Mouse (Mus musculus): ENCODE results near the gene Pla2g2e. TPM values are rescaled to one million over a fixed set of nuclear protein-coding genes. Genes with fewer than 3 reads are reported as not detected.

Pla2g2e gene
- polyA plus RNA-seq, 1 experiment from 2014 or later = not detected

DNA sequence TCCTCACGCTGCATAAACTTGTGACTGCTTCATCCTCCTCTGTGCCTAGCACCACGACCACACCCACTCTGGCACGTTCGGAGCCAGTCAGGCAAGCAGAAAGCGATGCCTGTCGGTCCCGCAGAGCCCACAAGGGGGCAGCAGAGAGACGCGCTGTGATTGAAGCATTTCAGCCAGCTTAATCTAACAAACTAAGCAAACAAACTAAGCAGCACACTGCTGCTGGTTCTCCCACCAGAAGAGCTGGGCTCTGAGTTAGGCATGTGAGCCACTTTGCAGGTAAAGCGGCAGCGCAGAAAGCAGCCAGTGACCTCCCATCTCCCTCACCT lies 44.4 kb downstream of the Pla2g2e start:
- ATAC-seq (replicated peaks; ENCODE audit: low FRiP score) (peak; percentile 39; the same call in 1 of the 2 replicates), DNase-seq (ENCODE audit: low spot score) (peak; percentile 88)
- no peaks in the 10 kb centered on the region for H3K36me3 ChIP-seq (ENCODE audit: control insufficient read depth, insufficient read depth, low read length)
- H3K27me3 ChIP-seq (replicated peaks; ENCODE audit: control insufficient read depth, insufficient read depth, low read length) = peaks cover 7% of the 10 kb centered on the region
- WGBS = 4% methylated on average over 11 of the region's 11 CpGs
- H3K4me1 ChIP-seq (replicated peaks; ENCODE audit: control insufficient read depth, insufficient read depth, low read length) = no peaks in the 10 kb centered on the region
- no peak overlapping the region for H3K4me3 ChIP-seq (ENCODE audit: low read depth, low read length)
- H3K9ac ChIP-seq (ENCODE audit: low read depth, low read length) = no peak overlapping the region
- no peaks in the 10 kb centered on the region for H3K9me3 ChIP-seq (ENCODE audit: control insufficient read depth, low read length)
- no peak overlapping the region for H3K27ac ChIP-seq (ENCODE audit: low read depth, low read length)
- H3K4me2 ChIP-seq = peak overlapping the region; percentile 32; the same call in 1 of the 2 replicates

DNA sequence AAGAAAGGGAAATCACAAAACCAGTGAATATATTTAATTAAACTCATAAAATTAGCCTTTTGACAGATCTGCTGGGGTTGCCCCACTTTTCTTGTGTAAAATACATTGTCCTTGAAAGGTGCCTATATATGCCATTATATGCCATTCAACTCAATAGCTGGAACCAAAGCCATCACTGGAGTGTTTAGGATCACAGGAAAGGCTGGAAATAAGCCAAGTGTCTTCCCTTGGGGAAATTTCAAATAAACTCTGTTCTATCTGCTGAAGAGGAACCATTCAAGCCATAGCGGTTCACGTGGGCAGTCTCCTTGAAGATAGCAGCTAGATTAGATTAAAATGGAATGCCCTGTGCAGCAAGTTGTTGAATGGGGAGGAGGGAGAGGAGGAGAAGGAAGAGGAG lies 47.8 kb downstream of the Pla2g2e start:
- Histone ChIP-seq H3K36me3 (ENCODE audit: control insufficient read depth, insufficient read depth, low read length) (no peaks in the 10 kb centered on the region), H3K27me3 (replicated peaks; ENCODE audit: control insufficient read depth, insufficient read depth, low read length) (peaks cover 7% of the 10 kb centered on the region), H3K9ac (ENCODE audit: low read depth, low read length) (no peak overlapping the region), H3K4me1 (replicated peaks; ENCODE audit: control insufficient read depth, insufficient read depth, low read length) (no peaks in the 10 kb centered on the region), H3K4me3 (ENCODE audit: low read depth, low read length) (no peak overlapping the region), H3K9me3 (ENCODE audit: control insufficient read depth, low read length) (no peaks in the 10 kb centered on the region), H3K4me2 (no peak overlapping the region), H3K27ac (ENCODE audit: low read depth, low read length) (no peak overlapping the region)
- WGBS = 44% methylated on average over 2 of the region's 2 CpGs
- ATAC-seq (replicated peaks; ENCODE audit: low FRiP score) (no peak), DNase-seq (ENCODE audit: low spot score) (no peak)

Other genes with a start within 250 kb of the Pla2g2e start
- gene Vwa5b1, start 242.1 kb upstream of the Pla2g2e start, polyA plus RNA-seq (2014; fragmentation: Nextera tagmentation; extraction: Ambion mirVana) = not detected in 2 replicates
- 0.22 and 0.27 TPM in 2 replicates for gene Pla2g2c, start 153.2 kb upstream of the Pla2g2e start, polyA plus RNA-seq (2014; fragmentation: Nextera tagmentation; extraction: Ambion mirVana)
- 0.48 and 0.74 TPM in 2 replicates for gene Ubxn10, start 140.8 kb upstream of the Pla2g2e start, polyA plus RNA-seq (2014; fragmentation: Nextera tagmentation; extraction: Ambion mirVana)
- not detected in 2 replicates for gene Pla2g2f, start 120.3 kb upstream of the Pla2g2e start, polyA plus RNA-seq (2014; fragmentation: Nextera tagmentation; extraction: Ambion mirVana)
- gene Pla2g2d, start 102.2 kb upstream of the Pla2g2e start, polyA plus RNA-seq (2014; fragmentation: Nextera tagmentation; extraction: Ambion mirVana) = 0.25 TPM in 1 of 2 replicates, not detected in the other
- 0.16 TPM in 1 of 2 replicates, not detected in the other for gene Pla2g5, start 14.5 kb upstream of the Pla2g2e start, polyA plus RNA-seq (2014; fragmentation: Nextera tagmentation; extraction: Ambion mirVana)
- gene Gm13030, start 4.0 kb upstream of the Pla2g2e start, polyA plus RNA-seq (2014; fragmentation: Nextera tagmentation; extraction: Ambion mirVana) = not detected in 2 replicates
- 3.0 and 3.8 TPM in 2 replicates for gene Otud3, start 36.0 kb downstream of the Pla2g2e start, polyA plus RNA-seq (2014; fragmentation: Nextera tagmentation; extraction: Ambion mirVana)
- gene Rnf186, start 89.2 kb downstream of the Pla2g2e start, polyA plus RNA-seq (2014; fragmentation: Nextera tagmentation; extraction: Ambion mirVana) = not detected in 2 replicates
- 1.5 and 1.9 TPM in 2 replicates for gene Tmco4, start 94.9 kb downstream of the Pla2g2e start, polyA plus RNA-seq (2014; fragmentation: Nextera tagmentation; extraction: Ambion mirVana)
- gene Htr6, start 197.6 kb downstream of the Pla2g2e start, polyA plus RNA-seq (2014; fragmentation: Nextera tagmentation; extraction: Ambion mirVana) = not detected in 2 replicates
- gene Nbl1, start 215.1 kb downstream of the Pla2g2e start, polyA plus RNA-seq (2014; fragmentation: Nextera tagmentation; extraction: Ambion mirVana) = 4.0 and 5.0 TPM in 2 replicates

All from liver, embryonic 11.5 days (tissue).